Mouse (Mus musculus): Measurements from ENCODE around the gene Gm10295. TPM values are rescaled to one million over a fixed set of nuclear protein-coding genes. Genes with fewer than 3 reads are reported as not detected.

Gm10295 gene
- polyA plus RNA-seq, 1 experiment from 2014 or later: not detected

- Histone ChIP-seq H3K9ac (ENCODE audit: low read length) (no peak overlapping the region), H3K4me1 (ENCODE audit: control insufficient read depth, insufficient read depth, low read length) (peaks cover 20% of the 10 kb centered on the region), H3K4me2 (ENCODE audit: low read depth, low read length) (no peak overlapping the region), H3K27ac (ENCODE audit: low read length) (no peak overlapping the region), H3K36me3 (ENCODE audit: control insufficient read depth, insufficient read depth, low read length) (no peaks in the 10 kb centered on the region), H3K9me3 (replicated peaks; ENCODE audit: control insufficient read depth, low read length) (no peaks in the 10 kb centered on the region), H3K4me3 (replicated peaks; ENCODE audit: low read length) (no peak overlapping the region), H3K27me3 (ENCODE audit: control insufficient read depth, insufficient read depth, low read length) (no peaks in the 10 kb centered on the region)
- WGBS: 62% methylated on average over 7 of the region's 7 CpGs
- no peak for ATAC-seq (ENCODE audit: insufficient read depth, low FRiP score)
Measured at GRCm38 (mm10) chr7:71384921-71385320, 33.6 kb upstream of the Gm10295 start.

DNA sequence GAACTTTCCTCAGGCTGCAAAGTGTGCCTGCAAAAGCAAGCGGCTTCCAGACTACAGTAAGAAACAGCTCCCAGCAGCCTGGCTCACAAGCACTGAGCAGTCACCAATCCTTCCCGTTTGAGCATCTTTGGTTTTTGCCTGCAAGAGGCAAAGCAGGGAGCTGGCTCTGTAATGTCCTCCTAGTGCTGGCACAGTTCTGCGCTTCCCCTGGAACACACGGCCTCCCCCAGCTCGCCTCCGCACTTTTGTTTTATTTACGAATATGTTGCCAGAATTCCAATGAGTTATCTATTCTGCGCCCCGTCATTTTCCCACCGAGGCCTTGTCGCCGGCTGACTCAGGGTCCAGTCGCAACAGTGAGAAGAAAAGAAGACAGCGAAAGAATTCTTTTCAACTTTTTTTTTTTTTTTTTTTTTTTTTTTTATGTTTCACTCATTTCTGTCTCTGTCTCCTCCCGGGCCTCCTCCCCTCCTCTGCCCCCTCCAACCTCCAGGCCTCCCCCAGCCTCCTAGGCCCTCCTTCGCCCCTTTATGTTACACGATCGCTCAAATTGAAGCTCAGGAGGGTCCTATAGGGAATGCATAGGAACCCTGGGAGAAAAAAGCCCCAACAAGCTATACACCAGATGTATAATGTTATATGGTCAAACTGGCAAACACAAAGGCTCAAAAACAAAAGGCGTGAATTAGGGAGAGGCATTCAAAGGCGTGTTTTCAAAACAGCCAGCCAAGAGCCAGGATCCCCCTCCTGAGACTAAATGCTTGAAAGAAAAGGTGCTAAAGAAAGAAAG lies 32.3 kb upstream of the Gm10295 start:
- no peak for ATAC-seq (ENCODE audit: insufficient read depth, low FRiP score)
- peak overlapping the region; percentile 10; the same call in 1 of the 2 replicates for H3K4me2 ChIP-seq (ENCODE audit: low read depth, low read length)

DNA sequence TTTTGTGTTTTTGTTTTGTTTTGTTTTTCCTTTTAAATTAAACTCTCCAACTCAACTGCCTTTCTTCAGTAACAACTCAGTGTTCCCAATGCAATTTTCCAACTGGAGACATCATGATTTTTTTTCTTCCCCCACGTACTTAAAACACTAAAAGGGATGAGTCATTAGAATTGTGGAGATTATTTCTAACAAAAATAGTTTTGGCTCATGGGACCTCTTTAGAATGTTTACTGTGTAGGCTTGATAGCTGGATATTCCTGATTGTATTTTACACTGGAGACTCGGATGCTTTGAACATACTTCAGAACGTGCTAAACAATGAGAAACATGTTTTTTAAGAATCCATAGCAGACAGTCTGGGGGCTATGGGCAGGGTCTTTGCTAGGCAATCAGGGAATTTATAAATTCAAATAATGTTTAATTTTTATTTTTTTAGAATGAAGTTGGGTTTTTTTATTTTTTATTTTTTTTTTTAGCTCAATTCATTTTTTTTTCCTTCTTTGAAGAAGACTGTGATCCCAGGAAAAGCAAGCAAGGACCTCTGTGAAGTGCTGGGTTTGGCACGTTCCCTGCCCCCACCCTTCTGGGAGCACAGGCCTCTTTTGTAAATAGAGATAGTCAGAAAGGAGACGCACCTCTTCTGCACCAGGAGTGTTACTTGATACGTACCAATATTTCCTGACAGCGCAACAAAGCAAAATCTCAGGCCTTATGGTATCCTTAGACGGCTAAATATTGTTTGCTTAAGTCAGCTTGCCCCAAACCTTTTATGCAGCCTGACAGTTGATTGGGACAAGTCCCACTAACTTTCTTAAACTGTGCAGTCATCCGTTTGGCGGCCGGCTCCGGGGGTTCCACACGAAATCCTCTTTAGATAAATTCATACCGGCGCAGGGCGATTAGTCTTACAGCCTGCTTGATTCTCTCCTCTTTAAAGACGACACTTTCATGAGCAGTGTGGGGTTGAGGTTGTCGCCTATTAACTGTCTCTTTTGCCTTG lies 28.8 kb upstream of the Gm10295 start:
- Histone ChIP-seq H3K27ac (ENCODE audit: low read length) (peak overlapping the region; percentile 62), H3K9ac (ENCODE audit: low read length) (peak overlapping the region; percentile 51; the same call in 1 of the 2 replicates), H3K4me3 (replicated peaks; ENCODE audit: low read length) (no peak overlapping the region), H3K27me3 (ENCODE audit: control insufficient read depth, insufficient read depth, low read length) (no peaks in the 10 kb centered on the region), H3K4me2 (ENCODE audit: low read depth, low read length) (peak overlapping the region; percentile 10), H3K4me1 (ENCODE audit: control insufficient read depth, insufficient read depth, low read length) (peaks cover 25% of the 10 kb centered on the region), H3K9me3 (replicated peaks; ENCODE audit: control insufficient read depth, low read length) (no peaks in the 10 kb centered on the region), H3K36me3 (ENCODE audit: control insufficient read depth, insufficient read depth, low read length) (no peaks in the 10 kb centered on the region)
- ATAC-seq (ENCODE audit: insufficient read depth, low FRiP score): no peak
- 19% methylated on average over 18 of the region's 18 CpGs for WGBS

More for the DNA sequence above, 32.3 kb upstream of the Gm10295 start:
- peaks cover 23% of the 10 kb centered on the region for H3K4me1 ChIP-seq (ENCODE audit: control insufficient read depth, insufficient read depth, low read length)
- peak overlapping the region; percentile 51 for H3K9ac ChIP-seq (ENCODE audit: low read length)
- H3K4me3 ChIP-seq (replicated peaks; ENCODE audit: low read length): no peak overlapping the region
- 37% methylated on average over 20 of the region's 20 CpGs for WGBS
- peak overlapping the region; percentile 89 for H3K27ac ChIP-seq (ENCODE audit: low read length)
- H3K27me3 ChIP-seq (ENCODE audit: control insufficient read depth, insufficient read depth, low read length): no peaks in the 10 kb centered on the region
- H3K36me3 ChIP-seq (ENCODE audit: control insufficient read depth, insufficient read depth, low read length): no peaks in the 10 kb centered on the region
- H3K9me3 ChIP-seq (replicated peaks; ENCODE audit: control insufficient read depth, low read length): no peaks in the 10 kb centered on the region

GRCm38 (mm10) chr7:71378812-71379760 lies 27.8 kb upstream of the Gm10295 start:
- WGBS: 61% methylated on average over 18 of the region's 18 CpGs
- H3K9me3 ChIP-seq (replicated peaks; ENCODE audit: control insufficient read depth, low read length): no peaks in the 10 kb centered on the region
- ATAC-seq (ENCODE audit: insufficient read depth, low FRiP score): peak; percentile 50; the same call in 1 of the 2 replicates
- H3K4me1 ChIP-seq (ENCODE audit: control insufficient read depth, insufficient read depth, low read length): peaks cover 19% of the 10 kb centered on the region
- H3K27me3 ChIP-seq (ENCODE audit: control insufficient read depth, insufficient read depth, low read length): no peaks in the 10 kb centered on the region
- H3K4me3 ChIP-seq (replicated peaks; ENCODE audit: low read length): no peak overlapping the region
- peak overlapping the region; percentile 62 for H3K27ac ChIP-seq (ENCODE audit: low read length)
- no peak overlapping the region for H3K4me2 ChIP-seq (ENCODE audit: low read depth, low read length)
- no peaks in the 10 kb centered on the region for H3K36me3 ChIP-seq (ENCODE audit: control insufficient read depth, insufficient read depth, low read length)
- H3K9ac ChIP-seq (ENCODE audit: low read length): no peak overlapping the region

- ATAC-seq (ENCODE audit: insufficient read depth, low FRiP score): no peak
- Histone ChIP-seq H3K27ac (ENCODE audit: low read length) (no peak overlapping the region), H3K36me3 (ENCODE audit: control insufficient read depth, insufficient read depth, low read length) (no peaks in the 10 kb centered on the region), H3K9me3 (replicated peaks; ENCODE audit: control insufficient read depth, low read length) (no peaks in the 10 kb centered on the region), H3K9ac (ENCODE audit: low read length) (no peak overlapping the region), H3K4me1 (ENCODE audit: control insufficient read depth, insufficient read depth, low read length) (peaks cover 23% of the 10 kb centered on the region), H3K4me2 (ENCODE audit: low read depth, low read length) (no peak overlapping the region), H3K27me3 (ENCODE audit: control insufficient read depth, insufficient read depth, low read length) (no peaks in the 10 kb centered on the region), H3K4me3 (replicated peaks; ENCODE audit: low read length) (no peak overlapping the region)
- 66% methylated on average over 6 of the region's 6 CpGs for WGBS
Measured at GRCm38 (mm10) chr7:71377983-71378382, 26.7 kb upstream of the Gm10295 start.

DNA sequence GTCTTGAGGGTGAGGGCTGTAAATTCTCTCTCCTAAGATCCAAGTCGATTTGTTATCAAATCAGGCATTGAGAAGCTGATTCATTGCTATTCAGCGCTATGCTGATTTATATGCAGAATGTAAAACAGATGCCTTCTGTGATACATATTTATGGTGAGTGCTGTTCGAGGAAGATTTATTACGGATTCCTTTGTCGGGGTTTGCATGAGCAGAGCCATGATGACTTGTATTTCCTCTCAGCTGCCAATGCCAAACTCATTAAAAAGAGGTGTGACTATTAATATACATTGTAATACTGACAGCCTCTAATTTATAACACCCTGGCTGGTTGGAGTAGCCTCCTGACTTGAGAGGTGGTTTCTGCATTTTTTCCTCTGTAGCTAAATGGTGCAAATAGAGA lies 22.8 kb upstream of the Gm10295 start:
- Histone ChIP-seq H3K27ac (ENCODE audit: low read length) (no peak overlapping the region), H3K9me3 (replicated peaks; ENCODE audit: control insufficient read depth, low read length) (no peaks in the 10 kb centered on the region), H3K36me3 (ENCODE audit: control insufficient read depth, insufficient read depth, low read length) (no peaks in the 10 kb centered on the region), H3K9ac (ENCODE audit: low read length) (no peak overlapping the region), H3K4me1 (ENCODE audit: control insufficient read depth, insufficient read depth, low read length) (peaks cover 9% of the 10 kb centered on the region; the same call in 1 of the 2 replicates), H3K27me3 (ENCODE audit: control insufficient read depth, insufficient read depth, low read length) (no peaks in the 10 kb centered on the region), H3K4me2 (ENCODE audit: low read depth, low read length) (no peak overlapping the region), H3K4me3 (replicated peaks; ENCODE audit: low read length) (no peak overlapping the region)
- ATAC-seq (ENCODE audit: insufficient read depth, low FRiP score): no peak
- 26% methylated on average over 5 of the region's 5 CpGs for WGBS

- Histone ChIP-seq H3K27me3 (ENCODE audit: control insufficient read depth, insufficient read depth, low read length) (no peaks in the 10 kb centered on the region), H3K4me2 (ENCODE audit: low read depth, low read length) (no peak overlapping the region), H3K4me3 (replicated peaks; ENCODE audit: low read length) (no peak overlapping the region), H3K4me1 (ENCODE audit: control insufficient read depth, insufficient read depth, low read length) (peaks cover 7% of the 10 kb centered on the region; the same call in 1 of the 2 replicates), H3K27ac (ENCODE audit: low read length) (no peak overlapping the region), H3K36me3 (ENCODE audit: control insufficient read depth, insufficient read depth, low read length) (no peaks in the 10 kb centered on the region), H3K9me3 (replicated peaks; ENCODE audit: control insufficient read depth, low read length) (no peaks in the 10 kb centered on the region), H3K9ac (ENCODE audit: low read length) (no peak overlapping the region)
- ATAC-seq (ENCODE audit: insufficient read depth, low FRiP score): no peak
- 44% methylated on average over 2 of the region's 2 CpGs for WGBS
Measured at GRCm38 (mm10) chr7:71371916-71372315, 20.6 kb upstream of the Gm10295 start.

DNA sequence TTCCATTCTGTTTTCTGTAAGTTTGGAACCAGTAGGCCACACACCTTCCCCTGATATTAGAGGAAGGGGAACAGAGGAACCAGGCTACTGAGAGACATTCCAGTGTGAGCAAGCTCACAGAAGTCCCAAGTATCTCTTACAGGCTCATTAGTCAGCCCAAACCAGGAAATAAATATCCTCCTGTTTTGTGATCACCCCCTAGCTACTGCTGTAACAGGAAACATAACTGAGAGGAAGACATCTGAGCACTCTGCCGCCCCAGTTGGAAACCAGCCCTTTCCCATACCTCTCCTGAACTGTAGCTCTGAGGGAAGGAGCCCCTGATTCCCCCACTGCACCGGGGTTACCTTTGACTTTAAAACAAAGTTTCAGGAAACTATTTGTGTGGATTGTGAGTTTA lies 19.5 kb upstream of the Gm10295 start:
- Histone ChIP-seq H3K4me3 (replicated peaks; ENCODE audit: low read length) (no peak overlapping the region), H3K27ac (ENCODE audit: low read length) (no peak overlapping the region), H3K4me1 (ENCODE audit: control insufficient read depth, insufficient read depth, low read length) (peaks cover 7% of the 10 kb centered on the region; the same call in 1 of the 2 replicates), H3K9ac (ENCODE audit: low read length) (no peak overlapping the region), H3K36me3 (ENCODE audit: control insufficient read depth, insufficient read depth, low read length) (no peaks in the 10 kb centered on the region), H3K4me2 (ENCODE audit: low read depth, low read length) (no peak overlapping the region), H3K9me3 (replicated peaks; ENCODE audit: control insufficient read depth, low read length) (no peaks in the 10 kb centered on the region), H3K27me3 (ENCODE audit: control insufficient read depth, insufficient read depth, low read length) (no peaks in the 10 kb centered on the region)
- no peak for ATAC-seq (ENCODE audit: insufficient read depth, low FRiP score)
- 57% methylated on average over 2 of the region's 2 CpGs for WGBS

Data from stomach, embryonic 16.5 days (tissue).